Mouse (Mus musculus) heart, embryonic 10.5 days (tissue): ENCODE measurements around the gene BC107364. TPM values are rescaled to one million over a fixed set of nuclear protein-coding genes. Genes with fewer than 3 reads are reported as not detected.
"Not testable (repeated sequence)": the region's sequence is repeated elsewhere in the genome, so short reads cannot be mapped to it uniquely, and the experiment has no call there.

Experiments used
- DNase-seq: peaks from one replicate; pipeline ENCODE4 v3.0.0-alpha.2; 2017; ENCODE audit warnings: low spot score
- H3K27ac ChIP-seq: fragments of 300-500 bp; sonication (generic); 2 replicates; pipeline ENCODE4 v1.5.1; 2016; ENCODE audit warnings: mild to moderate bottlenecking
- H3K27me3 ChIP-seq: fragments of 300-500 bp; sonication (generic); 2 replicates; pipeline ENCODE4 v1.6.1; 2016; ENCODE audit warnings: mild to moderate bottlenecking; ENCODE audit not compliant: poor library complexity, insufficient read depth, severe bottlenecking
- H3K36me3 ChIP-seq: fragments of 300-500 bp; sonication (generic); 2 replicates; pipeline ENCODE4 v1.6.1; 2016; ENCODE audit warnings: mild to moderate bottlenecking, moderate library complexity
- H3K4me1 ChIP-seq: fragments of 300-500 bp; sonication (generic); 2 replicates; pipeline ENCODE4 v1.6.1; 2016; ENCODE audit warnings: mild to moderate bottlenecking
- H3K4me3 ChIP-seq: fragments of 300-500 bp; sonication (generic); 2 replicates; pipeline ENCODE4 v1.5.1; 2016; ENCODE audit warnings: mild to moderate bottlenecking, moderate library complexity
- H3K9me3 ChIP-seq: fragments of 300-500 bp; sonication (generic); 2 replicates; pipeline ENCODE4 v1.6.1; 2016; ENCODE audit warnings: mild to moderate bottlenecking, moderate library complexity
- WGBS: fragments of 180-500 bp; shearing (Covaris S2); methylation state at CpG from one replicate; pipeline ENCODE4 v1.1.7; 2016; 5-methylcytosine and 5-hydroxymethylcytosine counted together
- polyA plus RNA-seq: library from polyadenylated mRNA; unstranded; fragments of >200 nt; fragmentation: Nextera tagmentation; extraction: Ambion mirVana; gene quantifications from 2 replicates; pipeline ENCODE4 v1.2.1, GENCODE M21; 2016

The BC107364 gene
- polyA plus RNA-seq, 1 experiment from 2014 or later: not detected

DNA sequence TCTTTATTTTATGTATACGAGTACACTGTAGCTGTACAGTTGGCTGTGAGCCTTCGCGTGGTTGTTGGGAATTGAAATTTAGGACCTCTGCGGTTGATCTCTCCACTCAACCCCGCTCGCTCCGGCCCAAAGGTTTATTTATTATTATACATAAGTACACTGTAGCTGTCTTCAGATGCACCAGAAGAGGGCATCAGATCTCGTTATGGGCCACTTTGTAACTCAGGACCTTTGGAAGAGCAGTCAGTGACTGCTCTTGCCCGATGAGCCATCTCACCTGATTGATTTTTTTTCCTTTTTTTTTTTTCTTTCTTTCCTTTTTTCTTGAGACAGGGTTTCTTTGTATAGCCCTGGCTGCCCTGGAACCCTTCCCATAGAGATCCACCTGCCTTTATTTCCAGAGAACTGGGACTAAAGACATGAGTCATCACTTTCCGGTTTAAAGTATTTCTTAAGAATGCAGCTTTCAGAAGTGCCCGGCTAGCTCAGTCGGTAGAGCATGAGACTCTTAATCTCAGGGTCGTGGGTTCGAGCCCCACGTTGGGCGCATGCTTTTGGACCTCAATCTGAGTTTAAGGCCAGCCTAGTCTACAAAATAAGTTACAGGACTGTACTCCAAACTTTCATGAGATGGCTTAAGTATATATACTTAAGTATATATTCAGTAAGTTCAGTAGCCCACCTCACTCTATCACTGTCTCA lies 24.2 kb downstream of the BC107364 start:
- no peaks in the 10 kb centered on the region for H3K9me3 ChIP-seq
- H3K4me1 ChIP-seq: peaks cover 7% of the 10 kb centered on the region
- peaks cover 24% of the 10 kb centered on the region for H3K27me3 ChIP-seq
- no peaks in the 10 kb centered on the region for H3K36me3 ChIP-seq
- WGBS: 7% methylated on average over 16 of the region's 16 CpGs
- DNase-seq: peak; percentile 87
- H3K27ac ChIP-seq: 0 out of 2 replicates have a peak overlapping the region, but pooled peaks have one; percentile 36
- H3K4me3 ChIP-seq: peak overlapping the region; percentile 56

GRCm38 (mm10) chr3:96427311-96427710 lies 24.8 kb downstream of the BC107364 start:
- H3K4me1 ChIP-seq: peaks cover 7% of the 10 kb centered on the region
- H3K4me3 ChIP-seq: peak overlapping the region; percentile 56
- WGBS: 6% methylated on average over 4 of the region's 4 CpGs
- 0 out of 2 replicates have a peak overlapping the region, but pooled peaks have one; percentile 36 for H3K27ac ChIP-seq
- peaks cover 24% of the 10 kb centered on the region for H3K27me3 ChIP-seq
- no peak for DNase-seq
- no peaks in the 10 kb centered on the region for H3K36me3 ChIP-seq
- no peaks in the 10 kb centered on the region for H3K9me3 ChIP-seq

GRCm38 (mm10) chr3:96426268-96426667 lies 25.8 kb downstream of the BC107364 start:
- no peaks in the 10 kb centered on the region for H3K36me3 ChIP-seq
- H3K27ac ChIP-seq: no peak overlapping the region
- H3K9me3 ChIP-seq: no peaks in the 10 kb centered on the region
- H3K4me3 ChIP-seq: no peak overlapping the region
- peaks cover 7% of the 10 kb centered on the region for H3K4me1 ChIP-seq
- H3K27me3 ChIP-seq: peaks cover 23% of the 10 kb centered on the region
- 77% methylated on average over 4 of the region's 4 CpGs for WGBS
- no peak for DNase-seq

- H3K36me3 ChIP-seq, H3K27ac ChIP-seq: not testable (repeated sequence)
Observed at GRCm38 (mm10) chr3:96424447-96424846, 27.7 kb downstream of the BC107364 start.

GRCm38 (mm10) chr3:96423889-96424288 lies 28.2 kb downstream of the BC107364 start:
- no peak overlapping the region for H3K27ac ChIP-seq
- H3K4me3 ChIP-seq: peak overlapping the region; percentile 12; the same call in 1 of the 2 replicates
- 9% methylated on average over 9 of the region's 9 CpGs for WGBS
- peaks cover 7% of the 10 kb centered on the region for H3K4me1 ChIP-seq
- H3K27me3 ChIP-seq: peaks cover 10% of the 10 kb centered on the region; the same call in 1 of the 2 replicates
- DNase-seq: no peak
- no peaks in the 10 kb centered on the region for H3K36me3 ChIP-seq
- no peaks in the 10 kb centered on the region for H3K9me3 ChIP-seq

More at GRCm38 (mm10) chr3:96424447-96424846, 27.7 kb downstream of the BC107364 start:
- H3K4me1 ChIP-seq, H3K9me3 ChIP-seq, DNase-seq: not testable (repeated sequence)
- Histone ChIP-seq H3K27me3 (peaks cover 11% of the 10 kb centered on the region), H3K4me3 (0 out of 2 replicates have a peak overlapping the region, but pooled peaks have one; percentile 12)
- 22% methylated on average over 4 of the region's 4 CpGs for WGBS

DNA sequence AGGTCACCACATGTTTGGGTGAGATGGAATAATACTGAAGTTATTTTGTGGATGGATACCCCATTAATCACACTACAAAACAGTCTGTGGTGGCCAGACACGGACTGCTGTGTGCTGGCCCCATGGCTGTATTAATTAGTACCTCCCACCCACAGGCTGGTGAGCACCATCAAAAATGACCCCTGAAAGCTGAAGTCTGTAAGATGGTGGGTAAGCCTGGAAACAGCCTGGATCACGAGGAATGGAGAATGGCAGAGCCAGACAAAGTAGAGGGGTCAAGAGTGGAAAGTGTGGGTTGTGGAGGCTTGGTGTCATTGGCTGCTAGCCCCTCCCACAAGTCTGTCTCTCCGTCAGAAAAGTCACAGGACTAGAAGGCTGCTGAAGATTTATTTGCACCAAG lies 31.3 kb downstream of the BC107364 start:
- peaks cover 10% of the 10 kb centered on the region; the same call in 1 of the 2 replicates for H3K27me3 ChIP-seq
- no peak overlapping the region for H3K27ac ChIP-seq
- no peak for DNase-seq
- H3K4me3 ChIP-seq: no peak overlapping the region
- no peaks in the 10 kb centered on the region for H3K36me3 ChIP-seq
- no peaks in the 10 kb centered on the region for H3K4me1 ChIP-seq
- H3K9me3 ChIP-seq: no peaks in the 10 kb centered on the region
- WGBS: 62% methylated on average over 3 of the region's 3 CpGs

GRCm38 (mm10) chr3:96418902-96419301 lies 33.2 kb downstream of the BC107364 start:
- not testable (repeated sequence) for H3K36me3 ChIP-seq, DNase-seq, H3K9me3 ChIP-seq, H3K27ac ChIP-seq, H3K4me1 ChIP-seq, H3K4me3 ChIP-seq
- H3K27me3 ChIP-seq: peaks cover 10% of the 10 kb centered on the region; the same call in 1 of the 2 replicates
- 64% methylated on average over 5 of the region's 5 CpGs for WGBS

GRCm38 (mm10) chr3:96417850-96418815 lies 34.0 kb downstream of the BC107364 start:
- Histone ChIP-seq H3K36me3 (no peaks in the 10 kb centered on the region), H3K4me3 (no peak overlapping the region), H3K27me3 (peaks cover 10% of the 10 kb centered on the region; the same call in 1 of the 2 replicates), H3K4me1 (peaks cover 10% of the 10 kb centered on the region; the same call in 1 of the 2 replicates), H3K27ac (no peak overlapping the region), H3K9me3 (no peaks in the 10 kb centered on the region)
- WGBS: 74% methylated on average over 7 of the region's 7 CpGs
- no peak for DNase-seq

GRCm38 (mm10) chr3:96416595-96416994 lies 35.5 kb downstream of the BC107364 start:
- Histone ChIP-seq H3K27ac (no peak overlapping the region), H3K4me3 (no peak overlapping the region), H3K9me3 (no peaks in the 10 kb centered on the region), H3K36me3 (peaks cover 3% of the 10 kb centered on the region; the same call in 1 of the 2 replicates), H3K4me1 (peaks cover 10% of the 10 kb centered on the region; the same call in 1 of the 2 replicates), H3K27me3 (no peaks in the 10 kb centered on the region)
- DNase-seq: no peak
- WGBS: 88% methylated on average over 6 of the region's 6 CpGs

DNA sequence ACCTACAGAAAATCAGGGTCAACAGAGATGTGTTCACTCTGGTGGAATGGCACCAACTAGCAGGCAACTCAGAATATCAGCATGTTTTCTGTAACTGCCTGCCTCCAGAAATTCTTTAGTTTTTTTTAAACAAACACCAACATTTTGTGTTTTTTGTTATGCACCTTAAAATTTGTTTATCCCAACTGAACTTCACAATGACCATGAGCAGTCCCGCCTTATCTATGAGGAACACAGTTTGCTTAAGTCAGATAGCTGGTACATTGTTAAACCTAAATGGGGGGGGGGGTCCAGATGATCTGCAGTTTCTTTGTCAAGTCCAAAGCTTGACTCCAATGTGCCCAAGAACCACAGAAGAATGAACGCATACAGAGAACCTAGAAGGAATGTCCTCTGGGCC lies 36.0 kb downstream of the BC107364 start:
- Histone ChIP-seq H3K4me1 (peaks cover 10% of the 10 kb centered on the region; the same call in 1 of the 2 replicates), H3K9me3 (no peaks in the 10 kb centered on the region), H3K27ac (no peak overlapping the region), H3K4me3 (no peak overlapping the region), H3K27me3 (no peaks in the 10 kb centered on the region), H3K36me3 (peaks cover 3% of the 10 kb centered on the region; the same call in 1 of the 2 replicates)
- no peak for DNase-seq
- WGBS: 79% methylated on average over 2 of the region's 2 CpGs

- peaks cover 4% of the 10 kb centered on the region; the same call in 1 of the 2 replicates for H3K27me3 ChIP-seq
- H3K27ac ChIP-seq: peak overlapping the region; percentile 99; the same call in 1 of the 2 replicates
- peaks cover 12% of the 10 kb centered on the region; the same call in 1 of the 2 replicates for H3K4me1 ChIP-seq
- peak overlapping the region; percentile 83 for H3K4me3 ChIP-seq
- no peak for DNase-seq
- no peaks in the 10 kb centered on the region for H3K9me3 ChIP-seq
- H3K36me3 ChIP-seq: peaks cover 3% of the 10 kb centered on the region; the same call in 1 of the 2 replicates
- WGBS: 26% methylated on average over 7 of the region's 7 CpGs
Observed at GRCm38 (mm10) chr3:96414951-96415327, 37.2 kb downstream of the BC107364 start.

GRCm38 (mm10) chr3:96414126-96414950 lies 37.8 kb downstream of the BC107364 start:
- Histone ChIP-seq H3K27me3 (peaks cover 10% of the 10 kb centered on the region), H3K36me3 (peaks cover 3% of the 10 kb centered on the region; the same call in 1 of the 2 replicates)
- under 1% methylated on average over 64 of the region's 64 CpGs for WGBS

More at GRCm38 (mm10) chr3:96414126-96414950, 37.8 kb downstream of the BC107364 start:
- no peaks in the 10 kb centered on the region for H3K9me3 ChIP-seq
- peaks cover 18% of the 10 kb centered on the region for H3K4me1 ChIP-seq
- peak overlapping the region; percentile 83 for H3K4me3 ChIP-seq
- DNase-seq: peak; percentile 93
- peak overlapping the region; percentile 99 for H3K27ac ChIP-seq
